Mouse (Mus musculus): Measurements from ENCODE around the gene Cinp. TPM values are rescaled to one million over a fixed set of nuclear protein-coding genes. Genes with fewer than 3 reads are reported as not detected.

The Cinp gene
- total RNA-seq, 2 experiments from 2014 or later = 83.3 to 87.3 TPM

DNA sequence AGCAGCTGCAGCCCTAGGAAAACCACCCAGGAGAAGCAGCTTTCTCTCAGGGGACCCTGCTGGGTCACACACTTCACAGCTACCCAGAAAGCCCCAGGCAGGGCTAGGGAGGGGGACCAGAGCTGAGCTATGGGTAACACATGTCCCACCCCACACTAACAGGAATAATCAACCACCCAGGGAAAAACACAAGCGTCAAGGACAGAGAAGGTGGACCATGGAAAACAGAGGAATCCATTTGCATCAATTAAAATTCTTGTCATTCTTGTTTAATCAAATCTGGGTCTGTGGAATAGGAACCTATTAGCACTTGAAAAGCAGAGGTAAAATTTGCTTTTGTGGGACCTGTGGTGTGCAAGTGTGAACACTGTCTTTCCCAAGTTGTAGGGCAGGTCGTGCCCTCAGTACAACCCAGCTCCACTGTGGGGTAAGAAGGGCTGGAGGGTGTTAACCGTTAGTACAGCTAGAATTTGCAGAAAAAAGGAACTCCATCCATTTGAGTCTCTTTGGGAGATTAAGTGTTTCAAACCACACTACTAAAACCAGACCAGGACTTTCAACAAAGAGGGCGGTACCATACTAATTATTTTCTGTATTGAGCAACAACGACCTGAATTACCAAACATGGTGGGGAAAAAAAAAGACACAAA lies 51.6 kb downstream of the Cinp start:
- no peak for DNase-seq (ENCODE audit: low spot score in 2 of 2)

DNA sequence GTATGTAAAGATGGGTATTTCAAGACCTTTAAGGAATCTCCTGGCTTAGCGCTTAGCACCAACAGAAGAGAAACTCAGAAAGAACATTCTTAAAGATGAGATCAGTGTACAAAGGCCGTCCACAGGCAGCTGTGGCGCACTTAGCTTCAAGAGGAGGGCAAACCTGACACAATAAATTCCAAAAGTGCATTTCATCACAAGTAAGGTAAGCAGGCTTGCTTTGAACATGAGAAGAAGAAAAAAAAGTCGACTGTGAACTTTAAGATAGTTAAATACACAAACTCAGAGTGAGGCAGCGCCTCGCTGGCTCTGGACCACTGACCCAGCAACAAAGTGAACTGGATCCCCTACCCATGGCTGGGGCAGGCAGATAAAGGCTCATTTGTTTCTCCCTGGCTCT lies 52.2 kb downstream of the Cinp start:
- DNase-seq (ENCODE audit: low spot score in 2 of 2) = no peak

DNA sequence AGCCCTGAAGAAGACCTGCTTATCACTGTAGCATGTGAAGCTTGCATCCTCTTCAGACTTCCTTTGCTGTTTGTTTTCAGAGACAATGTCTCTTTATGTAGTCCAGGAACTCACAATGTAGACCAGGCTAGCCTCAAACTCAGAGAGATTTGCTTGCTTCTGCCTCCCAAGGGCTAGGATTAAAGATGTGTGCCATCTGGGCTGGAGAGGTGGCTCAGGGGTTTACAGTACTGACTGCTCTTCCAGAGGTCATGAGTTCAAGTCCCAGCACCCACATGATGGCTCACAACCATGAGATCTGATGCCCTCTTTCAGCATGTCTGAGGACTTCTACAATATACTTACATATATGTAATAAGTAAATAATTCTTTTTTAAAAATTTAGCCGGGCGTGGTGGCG lies 53.8 kb downstream of the Cinp start:
- no peak for DNase-seq (ENCODE audit: low spot score in 2 of 2)

DNA sequence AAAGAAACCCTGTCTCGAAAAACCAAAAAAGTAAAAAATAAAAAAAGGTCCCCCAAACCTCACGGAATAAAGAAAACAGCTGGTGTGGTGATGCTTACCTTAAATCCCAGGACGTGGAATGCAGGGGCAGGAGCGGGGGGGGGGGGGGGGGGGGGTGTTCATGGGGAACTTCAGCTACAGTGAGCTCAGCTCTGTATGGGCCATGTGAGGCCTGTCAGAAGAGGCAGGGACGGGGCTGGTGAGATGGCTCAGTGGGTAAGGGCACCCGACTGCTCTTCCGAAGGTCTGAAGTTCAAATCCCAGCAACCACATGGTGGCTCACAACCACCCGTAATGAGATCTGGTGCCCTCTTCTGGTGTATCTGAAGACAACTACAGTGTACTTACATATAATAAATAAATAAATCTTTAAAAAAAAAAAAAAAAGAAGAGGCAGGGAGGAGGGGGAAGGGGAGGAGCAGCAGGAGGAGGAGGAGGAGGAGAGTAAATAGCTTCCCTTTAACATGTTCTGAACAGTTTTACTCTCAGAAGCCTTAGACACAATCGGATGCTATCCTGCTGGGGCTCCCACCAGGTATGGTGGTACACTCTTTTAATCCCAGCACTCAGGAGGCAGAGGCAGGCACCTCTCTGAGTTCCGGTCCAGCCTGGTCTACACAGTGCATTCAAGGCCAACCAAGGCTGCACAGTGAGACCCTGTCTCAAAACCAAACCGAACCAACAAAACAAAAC lies 58.5 kb downstream of the Cinp start:
- no peak for DNase-seq (ENCODE audit: low spot score in 2 of 2)

DNA sequence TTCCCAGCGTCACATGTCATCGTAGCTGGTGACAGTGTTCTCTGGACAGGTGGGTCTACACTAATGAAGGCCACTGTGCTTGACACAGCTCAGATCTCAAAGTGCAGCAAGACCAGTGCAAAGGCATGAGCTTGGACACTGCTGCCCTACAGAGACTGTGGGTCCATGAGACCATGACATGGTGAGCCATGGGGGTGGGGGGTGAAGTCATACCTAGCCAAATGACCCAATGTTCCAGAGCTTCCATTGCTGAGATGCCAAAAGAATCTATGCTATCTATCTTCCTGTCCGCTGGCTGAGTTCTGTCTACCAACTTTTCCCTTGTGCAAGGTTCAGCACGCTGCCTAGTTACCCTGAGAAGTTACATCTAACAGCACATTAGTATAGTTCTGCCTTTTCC lies 60.0 kb downstream of the Cinp start:
- DNase-seq (ENCODE audit: low spot score in 2 of 2) = no peak

Other genes with a start within 250 kb of the Cinp start
- gene 1700001K19Rik, start 206.5 kb downstream of the Cinp start, total RNA-seq (2021) = not detected
- gene Hsp90aa1, start 186.4 kb downstream of the Cinp start, total RNA-seq (2021) = 100 to 1,000 TPM; 938 to 989 TPM
- gene Wdr20, start 151.2 kb downstream of the Cinp start, total RNA-seq (2021) = 10 to 100 TPM; 36.9 to 42.8 TPM
- 1 to 10 TPM; 7.3 to 9.8 TPM for gene Mok, start 48.2 kb downstream of the Cinp start, total RNA-seq (2021)
- 10 to 100 TPM in 1 of 2 experiments, 1 to 10 TPM in 1; 9.8 to 11.2 TPM for gene Zfp839, start 38.9 kb downstream of the Cinp start, total RNA-seq (2021)
- gene Tecpr2, start 119 bp upstream of the Cinp start, total RNA-seq (2021) = 10 to 100 TPM; 38.5 to 39.7 TPM
- 10 to 100 TPM in 1 of 2 experiments, 1 to 10 TPM in 1; 9.6 to 10.1 TPM for gene Ankrd9, start 89.9 kb upstream of the Cinp start, total RNA-seq (2021)
- gene Rcor1, start 150.2 kb upstream of the Cinp start, total RNA-seq (2021) = 10 to 100 TPM; 17.6 to 19.2 TPM